ENCODE assay signal across 1 mouse cellular context in the genomic region with DNA sequence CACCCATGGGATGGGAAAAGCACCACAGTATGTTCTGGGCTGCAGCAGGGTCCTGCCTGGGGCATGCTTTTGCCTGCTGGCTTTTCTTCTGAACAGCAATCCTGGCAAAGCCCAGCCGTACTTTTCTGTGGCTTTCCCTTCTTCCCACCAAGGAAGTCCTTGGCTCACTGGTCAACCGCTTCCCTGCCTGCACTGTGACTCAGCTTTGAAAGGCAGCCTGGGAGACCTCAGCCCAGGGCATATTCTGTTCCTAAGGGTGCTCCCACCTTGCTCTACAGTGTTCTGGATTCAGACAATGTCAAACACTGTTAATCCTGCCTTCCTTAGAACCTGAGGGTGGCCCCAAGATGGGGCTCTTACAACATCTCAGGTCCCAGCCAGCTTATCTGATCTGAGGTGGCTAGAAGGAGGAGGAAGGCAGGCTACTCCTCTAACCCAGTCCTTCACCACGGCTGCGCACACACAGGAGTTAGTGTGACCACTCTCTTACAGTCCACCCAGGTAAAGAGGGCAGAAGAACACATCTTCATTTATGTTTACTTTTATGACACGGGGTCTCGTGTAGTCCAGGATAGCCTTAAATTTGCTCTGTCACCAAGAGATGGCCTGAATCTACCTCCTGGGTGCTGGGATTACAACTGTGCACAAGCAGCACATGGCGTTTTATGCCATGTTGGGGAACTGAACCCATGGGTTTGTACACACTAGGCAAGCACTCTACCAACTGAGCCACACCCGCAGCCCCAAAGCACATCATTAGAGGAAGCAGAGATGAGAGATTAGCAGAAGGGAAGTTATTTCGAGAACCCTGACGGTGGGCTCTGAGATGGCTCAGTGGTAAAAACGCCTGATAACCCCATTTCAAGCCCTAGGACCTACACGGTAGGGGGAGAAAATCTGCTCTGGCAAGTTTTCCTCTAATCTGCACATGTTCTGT.
TF ChIP-seq lines count a peak whose summit lies in the region.

No protein-coding gene starts in this region.

TF ChIP-seq in MEL, 35 proteins besides CTCF, POLR2A, EP300 and RAD21:
- TF ChIP-seq POLR2AphosphoS5 (IDR thresholded peaks at IDR 0.05; ENCODE audit: borderline replicate concordance, low read depth, low read length) (no peak), ZNF384 (IDR thresholded peaks at IDR 0.05; ENCODE audit: low read depth, low read length) (no peak), MAZ (IDR thresholded peaks at IDR 0.05; ENCODE audit: low read depth, low read length) (no peak), BHLHE40 (IDR thresholded peaks at IDR 0.05; ENCODE audit: borderline replicate concordance, low read depth, low read length) (no peak), SIN3A (IDR thresholded peaks at IDR 0.05; ENCODE audit: low read length) (peak; percentile 71), MYB (IDR thresholded peaks at IDR 0.05; ENCODE audit: low read depth, low read length) (no peak), UBTF (IDR thresholded peaks at IDR 0.05; ENCODE audit: borderline replicate concordance, insufficient read depth, low read depth, low read length) (no peak), TBP (IDR thresholded peaks at IDR 0.05; ENCODE audit: low read depth, low read length) (peak; percentile 87), ELF1 (IDR thresholded peaks at IDR 0.05; ENCODE audit: low read depth, low read length) (no peak), MAX (IDR thresholded peaks at IDR 0.05; ENCODE audit: low read length) (peak; percentile 72), E2F4 (IDR thresholded peaks at IDR 0.05; ENCODE audit: borderline replicate concordance, low read depth, low read length) (no peak), CHD1 (IDR thresholded peaks at IDR 0.05; ENCODE audit: low read depth, low read length) (no peak), TCF12 (IDR thresholded peaks at IDR 0.05; ENCODE audit: low read depth, low read length) (peak; percentile 35; the same call in 1 of the 2 replicates), USF2 (IDR thresholded peaks at IDR 0.05; ENCODE audit: borderline replicate concordance in 1 of 2, insufficient read depth in 1 of 2, low read depth in 1 of 2, low read length in 2 of 2) (no peak), GATA1 (IDR thresholded peaks at IDR 0.05; ENCODE audit: low read depth, low read length) (peak; percentile 79), NELFE (IDR thresholded peaks at IDR 0.05; ENCODE audit: low read depth, low read length) (no peak), SMC3 (IDR thresholded peaks at IDR 0.05; ENCODE audit: low read depth, low read length) (no peak), MXI1 (IDR thresholded peaks at IDR 0.05; ENCODE audit: low read depth, low read length) (peak; percentile 70), CHD2 (IDR thresholded peaks at IDR 0.05; ENCODE audit: low read length) (no peak), MYC (IDR thresholded peaks at IDR 0.05; ENCODE audit: low read depth, low read length) (peak; percentile 83), TAL1 (IDR thresholded peaks at IDR 0.05; ENCODE audit: low read length) (no peak), MEF2A (IDR thresholded peaks at IDR 0.05; ENCODE audit: extremely low read depth, insufficient replicate concordance, low read depth, low read length, poor library complexity, severe bottlenecking) (no peak), MAFK (IDR thresholded peaks at IDR 0.05; ENCODE audit: borderline replicate concordance, low read depth, low read length) (no peak), KAT2A (conservative IDR thresholded peaks at IDR 0.05; ENCODE audit: low read depth, low read length) (no peak), GABPA (IDR thresholded peaks at IDR 0.05; ENCODE audit: low read depth, low read length) (no peak), ZKSCAN1 (IDR thresholded peaks at IDR 0.05; ENCODE audit: low read depth, low read length) (no peak), NRF1 (IDR thresholded peaks at IDR 0.05; ENCODE audit: insufficient read depth, low read depth, low read length, poor library complexity, severe bottlenecking) (peak; percentile 40; the same call in 1 of the 2 replicates), USF1 (IDR thresholded peaks at IDR 0.05; ENCODE audit: low read depth, low read length) (no peak), POLR2AphosphoS2 (IDR thresholded peaks at IDR 0.05; ENCODE audit: low read length) (no peak), JUND (IDR thresholded peaks at IDR 0.05; ENCODE audit: low read depth, low read length) (no peak), ETS1 (IDR thresholded peaks at IDR 0.05; ENCODE audit: low read depth, low read length) (peak; percentile 52), ZC3H11A (IDR thresholded peaks at IDR 0.05; ENCODE audit: low read depth, low read length) (no peak), ZMIZ1 (IDR thresholded peaks at IDR 0.05; ENCODE audit: low read depth, low read length) (no peak), RCOR1 (IDR thresholded peaks at IDR 0.05; ENCODE audit: low read depth, low read length) (peak; percentile 73; the same call in 1 of the 2 replicates), HCFC1 (IDR thresholded peaks at IDR 0.05; ENCODE audit: low read depth, low read length) (no peak)
